Mouse (Mus musculus): ENCODE data around the gene Ppp1r36. TPM values are rescaled to one million over a fixed set of nuclear protein-coding genes. Genes with fewer than 3 reads are reported as not detected.
"Not testable (repeated sequence)": the region's sequence is repeated elsewhere in the genome, so short reads cannot be mapped to it uniquely, and the experiment has no call there.

The Ppp1r36 gene
- polyA plus RNA-seq, 1 experiment from 2014 or later, result 3.7 TPM

- Histone ChIP-seq H3K9ac (ENCODE audit: low read depth, low read length) (no peak overlapping the region), H3K4me2 (no peak overlapping the region), H3K27ac (ENCODE audit: low read depth, low read length) (no peak overlapping the region), H3K36me3 (ENCODE audit: control insufficient read depth, insufficient read depth, low read length) (no peaks in the 10 kb centered on the region), H3K4me3 (ENCODE audit: low read depth, low read length) (no peak overlapping the region), H3K27me3 (ENCODE audit: control insufficient read depth, insufficient read depth, low read length) (no peaks in the 10 kb centered on the region), H3K9me3 (replicated peaks; ENCODE audit: control insufficient read depth, low read length) (0 out of 2 replicates have a peak, but pooled peaks cover 2% of the 10 kb centered on the region), H3K4me1 (ENCODE audit: control insufficient read depth, insufficient read depth, low read length) (no peaks in the 10 kb centered on the region)
- no peak for ATAC-seq (replicated peaks; ENCODE audit: insufficient number of reproducible peaks, low FRiP score, low TSS enrichment)
- 87% methylated on average over 3 of the region's 3 CpGs for WGBS (ENCODE audit: insufficient replicate concordance)
Measured at GRCm38 (mm10) chr12:76425256-76425655, 7.9 kb downstream of the Ppp1r36 start.

- no peak overlapping the region for H3K9ac ChIP-seq (ENCODE audit: low read depth, low read length)
- 0 out of 2 replicates have a peak, but pooled peaks cover 2% of the 10 kb centered on the region for H3K9me3 ChIP-seq (replicated peaks; ENCODE audit: control insufficient read depth, low read length)
- no peaks in the 10 kb centered on the region for H3K4me1 ChIP-seq (ENCODE audit: control insufficient read depth, insufficient read depth, low read length)
- no peaks in the 10 kb centered on the region for H3K27me3 ChIP-seq (ENCODE audit: control insufficient read depth, insufficient read depth, low read length)
- ATAC-seq (replicated peaks; ENCODE audit: insufficient number of reproducible peaks, low FRiP score, low TSS enrichment), result no peak
- H3K4me3 ChIP-seq (ENCODE audit: low read depth, low read length), result no peak overlapping the region
- H3K36me3 ChIP-seq (ENCODE audit: control insufficient read depth, insufficient read depth, low read length), result no peaks in the 10 kb centered on the region
- no peak overlapping the region for H3K27ac ChIP-seq (ENCODE audit: low read depth, low read length)
- no peak overlapping the region for H3K4me2 ChIP-seq
- WGBS (ENCODE audit: insufficient replicate concordance), result 40% methylated on average over 5 of the region's 5 CpGs
Measured at GRCm38 (mm10) chr12:76427546-76427945, 10.2 kb downstream of the Ppp1r36 start.

GRCm38 (mm10) chr12:76430879-76431406 is 13.6 kb downstream of the Ppp1r36 start:
- Histone ChIP-seq H3K4me3 (ENCODE audit: low read depth, low read length) (no peak overlapping the region), H3K4me1 (ENCODE audit: control insufficient read depth, insufficient read depth, low read length) (peaks cover 5% of the 10 kb centered on the region; the same call in 1 of the 2 replicates), H3K9ac (ENCODE audit: low read depth, low read length) (no peak overlapping the region), H3K36me3 (ENCODE audit: control insufficient read depth, insufficient read depth, low read length) (no peaks in the 10 kb centered on the region), H3K4me2 (no peak overlapping the region), H3K9me3 (replicated peaks; ENCODE audit: control insufficient read depth, low read length) (no peaks in the 10 kb centered on the region), H3K27me3 (ENCODE audit: control insufficient read depth, insufficient read depth, low read length) (peaks cover 7% of the 10 kb centered on the region), H3K27ac (ENCODE audit: low read depth, low read length) (peak overlapping the region; percentile 12; the same call in 1 of the 2 replicates)
- WGBS (ENCODE audit: insufficient replicate concordance), result 30% methylated on average over 5 of the region's 5 CpGs
- ATAC-seq (replicated peaks; ENCODE audit: insufficient number of reproducible peaks, low FRiP score, low TSS enrichment), result no peak

- no peak for ATAC-seq (replicated peaks; ENCODE audit: insufficient number of reproducible peaks, low FRiP score, low TSS enrichment)
- 83% methylated on average over 6 of the region's 6 CpGs for WGBS (ENCODE audit: insufficient replicate concordance)
- no peaks in the 10 kb centered on the region for H3K9me3 ChIP-seq (replicated peaks; ENCODE audit: control insufficient read depth, low read length)
- peaks cover 5% of the 10 kb centered on the region; the same call in 1 of the 2 replicates for H3K4me1 ChIP-seq (ENCODE audit: control insufficient read depth, insufficient read depth, low read length)
- no peak overlapping the region for H3K9ac ChIP-seq (ENCODE audit: low read depth, low read length)
- no peak overlapping the region for H3K4me3 ChIP-seq (ENCODE audit: low read depth, low read length)
- H3K36me3 ChIP-seq (ENCODE audit: control insufficient read depth, insufficient read depth, low read length), result no peaks in the 10 kb centered on the region
- no peak overlapping the region for H3K4me2 ChIP-seq
- peaks cover 8% of the 10 kb centered on the region for H3K27me3 ChIP-seq (ENCODE audit: control insufficient read depth, insufficient read depth, low read length)
- no peak overlapping the region for H3K27ac ChIP-seq (ENCODE audit: low read depth, low read length)
Measured at GRCm38 (mm10) chr12:76431431-76431830, 14.1 kb downstream of the Ppp1r36 start.

- Histone ChIP-seq H3K27me3 (ENCODE audit: control insufficient read depth, insufficient read depth, low read length) (peaks cover 10% of the 10 kb centered on the region), H3K9ac (ENCODE audit: low read depth, low read length) (no peak overlapping the region; the same call in 1 of the 2 replicates), H3K4me2 (peak overlapping the region; percentile 78), H3K27ac (ENCODE audit: low read depth, low read length) (0 out of 2 replicates have a peak overlapping the region, but pooled peaks have one; percentile 25), H3K9me3 (replicated peaks; ENCODE audit: control insufficient read depth, low read length) (no peaks in the 10 kb centered on the region), H3K36me3 (ENCODE audit: control insufficient read depth, insufficient read depth, low read length) (no peaks in the 10 kb centered on the region), H3K4me3 (ENCODE audit: low read depth, low read length) (no peak overlapping the region), H3K4me1 (ENCODE audit: control insufficient read depth, insufficient read depth, low read length) (peaks cover 5% of the 10 kb centered on the region; the same call in 1 of the 2 replicates)
- WGBS (ENCODE audit: insufficient replicate concordance), result 19% methylated on average over 7 of the region's 7 CpGs
- ATAC-seq (replicated peaks; ENCODE audit: insufficient number of reproducible peaks, low FRiP score, low TSS enrichment), result no peak
Measured at GRCm38 (mm10) chr12:76434111-76434510, 16.8 kb downstream of the Ppp1r36 start.

GRCm38 (mm10) chr12:76435084-76435483 is 17.7 kb downstream of the Ppp1r36 start:
- WGBS (ENCODE audit: insufficient replicate concordance), result 4% methylated on average over 17 of the region's 17 CpGs
- peak overlapping the region; percentile 71 for H3K9ac ChIP-seq (ENCODE audit: low read depth, low read length)
- no peak overlapping the region for H3K27ac ChIP-seq (ENCODE audit: low read depth, low read length)
- H3K4me2 ChIP-seq, result peak overlapping the region; percentile 78
- H3K36me3 ChIP-seq (ENCODE audit: control insufficient read depth, insufficient read depth, low read length), result no peaks in the 10 kb centered on the region
- H3K27me3 ChIP-seq (ENCODE audit: control insufficient read depth, insufficient read depth, low read length), result peaks cover 10% of the 10 kb centered on the region
- peak overlapping the region; percentile 42 for H3K4me3 ChIP-seq (ENCODE audit: low read depth, low read length)
- no peaks in the 10 kb centered on the region for H3K9me3 ChIP-seq (replicated peaks; ENCODE audit: control insufficient read depth, low read length)
- H3K4me1 ChIP-seq (ENCODE audit: control insufficient read depth, insufficient read depth, low read length), result peaks cover 5% of the 10 kb centered on the region; the same call in 1 of the 2 replicates
- 0 out of 2 replicates have a peak, but pooled peaks have one; percentile 52 for ATAC-seq (replicated peaks; ENCODE audit: insufficient number of reproducible peaks, low FRiP score, low TSS enrichment)

- peaks cover 5% of the 10 kb centered on the region; the same call in 1 of the 2 replicates for H3K4me1 ChIP-seq (ENCODE audit: control insufficient read depth, insufficient read depth, low read length)
- no peaks in the 10 kb centered on the region for H3K36me3 ChIP-seq (ENCODE audit: control insufficient read depth, insufficient read depth, low read length)
- WGBS (ENCODE audit: insufficient replicate concordance), result 37% methylated on average over 8 of the region's 8 CpGs
- no peaks in the 10 kb centered on the region for H3K9me3 ChIP-seq (replicated peaks; ENCODE audit: control insufficient read depth, low read length)
- no peak for ATAC-seq (replicated peaks; ENCODE audit: insufficient number of reproducible peaks, low FRiP score, low TSS enrichment)
- H3K27ac ChIP-seq (ENCODE audit: low read depth, low read length), result no peak overlapping the region
- peaks cover 10% of the 10 kb centered on the region for H3K27me3 ChIP-seq (ENCODE audit: control insufficient read depth, insufficient read depth, low read length)
- H3K4me3 ChIP-seq (ENCODE audit: low read depth, low read length), result no peak overlapping the region
- H3K4me2 ChIP-seq, result peak overlapping the region; percentile 78
- H3K9ac ChIP-seq (ENCODE audit: low read depth, low read length), result no peak overlapping the region
Measured at GRCm38 (mm10) chr12:76435549-76435948, 18.2 kb downstream of the Ppp1r36 start.

GRCm38 (mm10) chr12:76443488-76443887 is 26.1 kb downstream of the Ppp1r36 start:
- WGBS (ENCODE audit: insufficient replicate concordance), result 75% methylated on average over 6 of the region's 6 CpGs
- H3K36me3 ChIP-seq (ENCODE audit: control insufficient read depth, insufficient read depth, low read length); H3K27me3 ChIP-seq (ENCODE audit: control insufficient read depth, insufficient read depth, low read length); H3K4me1 ChIP-seq (ENCODE audit: control insufficient read depth, insufficient read depth, low read length); H3K9me3 ChIP-seq (replicated peaks; ENCODE audit: control insufficient read depth, low read length); H3K4me3 ChIP-seq (ENCODE audit: low read depth, low read length); H3K4me2 ChIP-seq; H3K27ac ChIP-seq (ENCODE audit: low read depth, low read length); ATAC-seq (replicated peaks; ENCODE audit: insufficient number of reproducible peaks, low FRiP score, low TSS enrichment); H3K9ac ChIP-seq (ENCODE audit: low read depth, low read length): not testable (repeated sequence)

- no peaks in the 10 kb centered on the region for H3K27me3 ChIP-seq (ENCODE audit: control insufficient read depth, insufficient read depth, low read length)
- no peaks in the 10 kb centered on the region for H3K36me3 ChIP-seq (ENCODE audit: control insufficient read depth, insufficient read depth, low read length)
- peak overlapping the region; percentile 38 for H3K4me2 ChIP-seq
- H3K4me1 ChIP-seq (ENCODE audit: control insufficient read depth, insufficient read depth, low read length), result no peaks in the 10 kb centered on the region
- H3K27ac ChIP-seq (ENCODE audit: low read depth, low read length), result no peak overlapping the region
- H3K9me3 ChIP-seq (replicated peaks; ENCODE audit: control insufficient read depth, low read length), result no peaks in the 10 kb centered on the region
- H3K4me3 ChIP-seq (ENCODE audit: low read depth, low read length), result peak overlapping the region; percentile 14
- peak overlapping the region; percentile 10; the same call in 1 of the 2 replicates for H3K9ac ChIP-seq (ENCODE audit: low read depth, low read length)
- ATAC-seq (replicated peaks; ENCODE audit: insufficient number of reproducible peaks, low FRiP score, low TSS enrichment), result no peak
- 51% methylated on average over 10 of the region's 10 CpGs for WGBS (ENCODE audit: insufficient replicate concordance)
Measured at GRCm38 (mm10) chr12:76444359-76444772, 27.0 kb downstream of the Ppp1r36 start.

All from heart, embryonic 11.5 days (tissue).